ENCODE assay signal across 9 mouse cellular contexts in genomic region chr5:135965501-135965930, GRCm38 (mm10). TPM values are rescaled to one million over a fixed set of nuclear protein-coding genes. Genes with fewer than 3 reads are reported as not detected.
DNase-seq lines count a peak whose midpoint lies in the region; ATAC-seq and TF ChIP-seq lines count a peak whose summit lies in the region.
"Had no signal": no experiment of that assay in that cellular context is flagged by ENCODE, and none has a peak within 500 bp of the region (broad histone marks: within the 10 kb centered on the region; RNA-seq: fewer than 3 reads in every experiment).

No protein-coding gene starts in this region.

- no peaks in the 10 kb centered on the region for H3K36me3 ChIP-seq in neural tube, embryonic 11.5 days (ENCODE audit: control insufficient read depth, insufficient read depth, low read length)
- H3K36me3 ChIP-seq in hindbrain, embryonic 15.5 days, result no peaks in the 10 kb centered on the region
- no peaks in the 10 kb centered on the region for H3K36me3 ChIP-seq in liver, adult 2 months (ENCODE audit: control insufficient read depth, insufficient read depth, low read length)
- no peaks in the 10 kb centered on the region for H3K36me3 ChIP-seq in neural tube, embryonic 14.5 days (ENCODE audit: control insufficient read depth, insufficient read depth, low read length)

- H3K79me2 ChIP-seq in liver, adult 2 months (ENCODE audit: control insufficient read depth, insufficient read depth, low read length), result no peaks in the 10 kb centered on the region

- H3K27ac ChIP-seq in neural tube, embryonic 11.5 days (ENCODE audit: low read depth, low read length), result no peak overlapping the region
- H3K27ac ChIP-seq in hindbrain, embryonic 15.5 days (replicated peaks), result no peak overlapping the region
- H3K27ac ChIP-seq in liver, adult 2 months (replicated peaks; ENCODE audit: insufficient read depth, low read depth, low read length), result no peak overlapping the region
- H3K27ac ChIP-seq in neural tube, embryonic 14.5 days (ENCODE audit: low read depth, low read length), result no peak overlapping the region

- ATAC-seq in neural tube, embryonic 11.5 days (ENCODE audit: insufficient read depth, low FRiP score, low TSS enrichment), result no peak
- no peak for ATAC-seq in hindbrain, embryonic 15.5 days (ENCODE audit: low FRiP score, low read depth)
- no peak for ATAC-seq in neural tube, embryonic 14.5 days (ENCODE audit: low read depth)

- peaks cover 6% of the 10 kb centered on the region; the same call in 1 of the 2 replicates for H3K27me3 ChIP-seq in neural tube, embryonic 11.5 days (ENCODE audit: control insufficient read depth, insufficient read depth, low read length)
- no peaks in the 10 kb centered on the region for H3K27me3 ChIP-seq in hindbrain, embryonic 15.5 days
- no peaks in the 10 kb centered on the region for H3K27me3 ChIP-seq in liver, adult 2 months (ENCODE audit: control insufficient read depth, insufficient read depth, low read length)
- H3K27me3 ChIP-seq in neural tube, embryonic 14.5 days (ENCODE audit: control insufficient read depth, insufficient read depth, low read length), result no peaks in the 10 kb centered on the region

- peaks cover 4% of the 10 kb centered on the region; the same call in 1 of the 2 replicates for H3K4me1 ChIP-seq in neural tube, embryonic 11.5 days (ENCODE audit: control insufficient read depth, insufficient read depth, low read length)
- peaks cover 21% of the 10 kb centered on the region for H3K4me1 ChIP-seq in hindbrain, embryonic 15.5 days (replicated peaks)
- H3K4me1 ChIP-seq in liver, adult 2 months (ENCODE audit: control insufficient read depth, insufficient read depth, low read length), result peaks cover 9% of the 10 kb centered on the region
- H3K4me1 ChIP-seq in neural tube, embryonic 14.5 days (ENCODE audit: control insufficient read depth, insufficient read depth, low read length), result 0 out of 2 replicates have a peak, but pooled peaks cover 6% of the 10 kb centered on the region

- 9% methylated on average over 24 of the region's 24 CpGs for WGBS in neural tube, embryonic 11.5 days
- 14% methylated on average over 24 of the region's 24 CpGs for WGBS in hindbrain, embryonic 15.5 days
- WGBS in liver, adult 2 months, result 14% methylated on average over 24 of the region's 24 CpGs
- 10% methylated on average over 24 of the region's 24 CpGs for WGBS in neural tube, embryonic 14.5 days

- DNase-seq in neural tube, embryonic 11.5 days (ENCODE audit: low spot score), result no peak
- DNase-seq in neural tube, embryonic 10.5 days (ENCODE audit: extremely low spot score, low spot score), result no peak
- peak; percentile 39 to 53 for DNase-seq in cerebellum, postnatal 36 days
- no peak for DNase-seq in liver, adult 2 months (ENCODE audit: extremely low read depth, low read depth, low spot score)
- no peak for DNase-seq in layer of hippocampus, adult 11-12 months (ENCODE audit: low spot score)
- DNase-seq in embryo, embryonic 10 days (ENCODE audit: low spot score), result no peak

- H3K4me3 ChIP-seq in neural tube, embryonic 11.5 days (ENCODE audit: low read depth, low read length), result no peak overlapping the region
- H3K4me3 ChIP-seq in hindbrain, embryonic 15.5 days, result peak overlapping the region; percentile 21; the same call in 1 of the 2 replicates
- H3K4me3 ChIP-seq in liver, adult 2 months (ENCODE audit: insufficient read depth, low read depth, low read length), result no peak overlapping the region
- H3K4me3 ChIP-seq in neural tube, embryonic 14.5 days (ENCODE audit: low read depth, low read length), result peak overlapping the region; percentile 0; the same call in 1 of the 2 replicates

- H3K4me2 ChIP-seq in neural tube, embryonic 11.5 days (ENCODE audit: low read depth), result no peak overlapping the region; the same call in 1 of the 2 replicates
- H3K4me2 ChIP-seq in hindbrain, embryonic 15.5 days, result peak overlapping the region; percentile 47
- H3K4me2 ChIP-seq in neural tube, embryonic 14.5 days (ENCODE audit: low read depth, low read length), result peak overlapping the region; percentile 1; the same call in 1 of the 2 replicates

- 0 out of 2 replicates have a peak overlapping the region, but pooled peaks have one; percentile 8 for H3K9ac ChIP-seq in neural tube, embryonic 11.5 days (ENCODE audit: low read length)
- peak overlapping the region; percentile 14; the same call in 1 of the 2 replicates for H3K9ac ChIP-seq in hindbrain, embryonic 15.5 days
- H3K9ac ChIP-seq in liver, adult 2 months (ENCODE audit: low read depth, low read length), result no peak overlapping the region
- H3K9ac ChIP-seq in neural tube, embryonic 14.5 days (replicated peaks; ENCODE audit: low read depth, low read length), result no peak overlapping the region

- no peaks in the 10 kb centered on the region for H3K9me3 ChIP-seq in neural tube, embryonic 11.5 days (ENCODE audit: control insufficient read depth, low read length)
- no peaks in the 10 kb centered on the region for H3K9me3 ChIP-seq in hindbrain, embryonic 15.5 days
- no peaks in the 10 kb centered on the region for H3K9me3 ChIP-seq in neural tube, embryonic 14.5 days (ENCODE audit: control insufficient read depth, low read length)

- TF ChIP-seq POLR2A in liver, adult 2 months (IDR thresholded peaks at IDR 0.05; ENCODE audit: extremely low read depth, insufficient read depth, low read length), result no peak

- peak; percentile 27; the same call in 1 of the 2 replicates for TF ChIP-seq CTCF in liver, adult 2 months (IDR thresholded peaks at IDR 0.05; ENCODE audit: low read depth, low read length)

RNA-seq across cellular contexts. Expression of gene Ssc4d, which starts 8.8 kb away (rescaled TPM):
- 1.8 TPM in 2 replicates for polyA plus RNA-seq in neural tube, embryonic 11.5 days (2014; fragmentation: Nextera tagmentation; extraction: Ambion mirVana)
- 1.9 and 2.6 TPM in 2 replicates for polyA plus RNA-seq in hindbrain, embryonic 15.5 days (2015; fragmentation: Nextera tagmentation; extraction: Ambion mirVana)
- 4.0 and 4.8 TPM in 2 replicates for total RNA-seq in liver, adult 2 months (2014; rRNA removed)
- 5.8 and 6.5 TPM in 2 replicates for polyA plus RNA-seq in liver, adult 2 months (2012; rRNA removed)
- polyA plus RNA-seq in neural tube, embryonic 14.5 days (2014; fragmentation: Nextera tagmentation; extraction: Ambion mirVana), result 1.0 and 1.4 TPM in 2 replicates

RNA-seq across cellular contexts. Expression of gene Zp3, which starts 14.4 kb away (rescaled TPM):
- polyA plus RNA-seq in neural tube, embryonic 11.5 days (2014; fragmentation: Nextera tagmentation; extraction: Ambion mirVana), result not detected in 2 replicates
- 0.21 and 0.37 TPM in 2 replicates for polyA plus RNA-seq in hindbrain, embryonic 15.5 days (2015; fragmentation: Nextera tagmentation; extraction: Ambion mirVana)
- total RNA-seq in liver, adult 2 months (2014; rRNA removed), result not detected in 2 replicates
- not detected in 2 replicates for polyA plus RNA-seq in liver, adult 2 months (2012; rRNA removed)
- 0.29 TPM in 1 of 2 replicates, not detected in the other for polyA plus RNA-seq in neural tube, embryonic 14.5 days (2014; fragmentation: Nextera tagmentation; extraction: Ambion mirVana)
- total RNA-seq: left cerebral cortex, postnatal 10 days had no signal

RNA-seq across cellular contexts. Expression of gene Dtx2, which starts 29.1 kb away (rescaled TPM):
- polyA plus RNA-seq in neural tube, embryonic 11.5 days (2014; fragmentation: Nextera tagmentation; extraction: Ambion mirVana), result 31.4 and 31.8 TPM in 2 replicates
- polyA plus RNA-seq in hindbrain, embryonic 15.5 days (2015; fragmentation: Nextera tagmentation; extraction: Ambion mirVana), result 25.6 and 26.3 TPM in 2 replicates
- 1.0 and 1.9 TPM in 2 replicates for total RNA-seq in liver, adult 2 months (2014; rRNA removed)
- polyA plus RNA-seq in liver, adult 2 months (2012; rRNA removed), result 4.3 and 7.1 TPM in 2 replicates
- 18.9 and 23.3 TPM in 2 replicates for polyA plus RNA-seq in neural tube, embryonic 14.5 days (2014; fragmentation: Nextera tagmentation; extraction: Ambion mirVana)

RNA-seq across cellular contexts. Expression of gene Ywhag, which starts 31.1 kb away (rescaled TPM):
- 191 and 196 TPM in 2 replicates for polyA plus RNA-seq in neural tube, embryonic 11.5 days (2014; fragmentation: Nextera tagmentation; extraction: Ambion mirVana)
- 817 and 859 TPM in 2 replicates for polyA plus RNA-seq in hindbrain, embryonic 15.5 days (2015; fragmentation: Nextera tagmentation; extraction: Ambion mirVana)
- total RNA-seq in liver, adult 2 months (2014; rRNA removed), result 23.0 and 30.9 TPM in 2 replicates
- polyA plus RNA-seq in liver, adult 2 months (2012; rRNA removed), result 42.4 and 50.4 TPM in 2 replicates
- polyA plus RNA-seq in neural tube, embryonic 14.5 days (2014; fragmentation: Nextera tagmentation; extraction: Ambion mirVana), result 419 and 431 TPM in 2 replicates

Comparison
In these comparisons a context has a peak if more than half of its experiments do, and no peak if none do; other contexts are left out.
1. H3K4me3 ChIP-seq: peak in hindbrain, embryonic 15.5 days (single experiment) and neural tube, embryonic 14.5 days (single experiment); none in neural tube, embryonic 11.5 days (single experiment) and liver, adult 2 months (single experiment).
2. H3K9ac ChIP-seq: peak in neural tube, embryonic 11.5 days (single experiment) and hindbrain, embryonic 15.5 days (single experiment); none in liver, adult 2 months (single experiment) and neural tube, embryonic 14.5 days (single experiment).
3. DNase-seq: peak in cerebellum, postnatal 36 days (2 of 2); none in neural tube, embryonic 11.5 days (single experiment), neural tube, embryonic 10.5 days (single experiment), liver, adult 2 months (single experiment), layer of hippocampus, adult 11-12 months (single experiment) and embryo, embryonic 10 days (single experiment).